Mouse (Mus musculus) retina, embryonic 14.5 days (tissue): ENCODE data around the gene Sidt1.
"Not testable (repeated sequence)": the region's sequence is repeated elsewhere in the genome, so short reads cannot be mapped to it uniquely, and the experiment has no call there.

Experiments
- DNase-seq: peaks from one replicate; pipeline ENCODE4 v3.0.0-alpha.2; 2015; ENCODE audit warnings: low spot score

Gene Sidt1

DNA sequence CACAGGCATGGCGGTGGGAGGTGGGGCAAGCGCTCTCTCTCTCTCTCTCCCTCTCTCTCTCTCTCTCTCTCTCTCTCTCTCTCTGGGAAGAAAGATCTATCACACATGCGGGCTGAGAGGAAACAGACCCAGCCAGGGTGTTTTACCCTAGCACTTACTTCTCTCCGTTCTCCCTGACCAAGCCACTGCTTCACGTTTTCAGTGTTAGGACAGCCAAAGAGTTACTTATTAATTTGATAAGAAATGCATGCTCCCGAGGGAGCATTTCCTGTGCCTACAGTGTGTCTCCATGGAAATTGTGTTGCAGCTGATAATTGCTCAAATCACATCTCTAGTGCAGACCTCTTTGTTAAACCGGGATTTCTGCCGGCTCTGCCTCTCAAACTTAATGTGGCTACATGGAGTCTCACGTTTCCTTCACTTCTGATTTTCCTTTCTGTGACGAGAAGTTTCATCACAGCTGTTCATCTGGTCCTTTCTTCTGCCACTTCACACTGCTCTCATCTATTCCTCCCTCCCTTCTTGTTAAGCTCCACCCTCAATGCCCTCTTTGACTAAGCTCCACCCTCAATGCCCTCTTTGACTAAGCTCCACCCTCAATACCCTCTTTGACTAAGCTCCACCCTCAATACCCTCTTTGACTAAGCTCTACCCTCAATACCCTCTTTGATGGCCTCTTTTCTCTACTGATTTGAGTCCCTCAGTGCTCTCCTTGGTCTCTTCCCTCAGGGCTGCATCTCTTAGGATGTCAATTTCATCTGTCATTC lies 30.7 kb downstream of the Sidt1 start:
- DNase-seq, result no peak

- DNase-seq, result no peak
These were observed 33.4 kb downstream of the Sidt1 start for GRCm38 (mm10) chr16:44299438-44300093.

GRCm38 (mm10) chr16:44293960-44294359 lies 39.0 kb downstream of the Sidt1 start:
- no peak for DNase-seq

- DNase-seq, result not testable (repeated sequence)
These were observed 40.3 kb downstream of the Sidt1 start for GRCm38 (mm10) chr16:44292681-44293080.

- DNase-seq, result no peak
These were observed 43.9 kb downstream of the Sidt1 start for GRCm38 (mm10) chr16:44289004-44289648.

- DNase-seq, result no peak
These were observed 45.5 kb downstream of the Sidt1 start for GRCm38 (mm10) chr16:44287356-44287950.

DNA sequence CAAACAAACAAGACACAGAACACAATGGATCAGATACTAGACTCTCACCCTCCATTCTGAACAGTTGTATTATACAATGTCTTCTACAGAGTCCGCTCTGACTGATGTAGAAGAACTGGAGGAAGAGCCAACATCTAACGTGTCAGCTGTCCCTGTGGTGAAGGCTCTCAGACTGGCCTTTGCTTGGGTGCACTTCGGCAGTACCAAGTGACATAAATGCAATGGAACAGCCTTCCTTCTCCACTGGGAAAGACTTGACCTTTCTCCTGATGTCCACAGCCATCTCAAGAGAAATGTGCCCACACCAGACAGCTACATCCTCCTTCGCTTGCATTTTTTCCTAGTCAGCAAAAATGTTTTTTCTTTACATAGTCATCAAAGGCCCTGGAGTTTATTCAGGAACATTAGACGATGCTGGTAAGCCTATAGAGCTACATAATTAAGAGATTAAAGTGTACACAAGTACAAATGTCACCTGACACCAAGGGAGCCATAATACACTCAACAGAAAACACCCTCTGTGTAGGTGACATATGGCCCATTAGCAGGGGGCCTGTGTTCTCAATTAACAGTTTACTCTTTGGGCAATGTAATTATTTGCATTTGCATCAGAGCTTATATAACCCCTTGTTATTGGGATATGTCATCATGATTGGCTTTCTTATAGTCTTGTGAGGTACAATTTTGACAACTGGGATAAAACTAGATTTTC lies 50.2 kb downstream of the Sidt1 start:
- no peak for DNase-seq

DNA sequence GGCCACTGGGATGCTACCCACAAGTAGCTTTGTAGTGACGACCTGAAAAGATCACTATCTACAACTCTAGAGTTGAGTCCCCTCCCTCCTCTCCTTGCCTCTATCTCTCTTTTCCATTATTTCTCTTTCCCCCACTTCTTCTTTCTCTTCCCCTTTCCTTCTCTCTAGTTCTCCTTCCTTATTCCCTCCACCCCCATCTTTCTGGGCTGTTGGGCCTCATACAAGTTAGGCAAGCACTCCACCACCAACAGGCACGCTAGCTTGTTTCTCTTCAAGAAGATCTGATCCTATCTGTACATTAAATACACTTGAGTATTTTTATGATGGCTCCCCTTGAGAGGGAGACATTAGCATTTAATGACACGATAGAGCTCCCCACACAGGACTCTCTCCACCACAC lies 51.0 kb downstream of the Sidt1 start:
- DNase-seq, result no peak

DNA sequence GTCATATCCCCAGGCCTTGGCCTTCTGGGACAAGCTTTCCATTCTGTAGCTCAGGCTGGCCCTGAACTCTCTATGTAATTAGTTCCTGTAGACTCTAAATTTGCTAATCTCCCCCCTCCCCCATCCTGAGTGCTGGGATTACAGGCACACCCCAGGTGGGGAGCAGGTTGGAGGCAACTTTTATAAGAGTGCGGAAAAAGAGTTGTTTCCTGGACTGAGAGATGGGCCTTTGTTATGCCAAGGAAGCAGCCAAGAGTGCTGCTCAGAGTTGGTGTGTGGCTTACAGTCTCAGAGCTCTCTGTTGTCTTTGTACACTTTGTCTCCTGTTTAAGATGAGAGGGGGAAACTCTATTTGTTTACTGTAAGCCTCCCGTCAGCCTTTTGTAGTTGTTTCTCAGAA lies 52.2 kb downstream of the Sidt1 start:
- no peak for DNase-seq

- no peak for DNase-seq
These were observed 55.8 kb downstream of the Sidt1 start for GRCm38 (mm10) chr16:44277212-44277611.

GRCm38 (mm10) chr16:44271371-44272038 lies 61.5 kb downstream of the Sidt1 start:
- no peak for DNase-seq

DNA sequence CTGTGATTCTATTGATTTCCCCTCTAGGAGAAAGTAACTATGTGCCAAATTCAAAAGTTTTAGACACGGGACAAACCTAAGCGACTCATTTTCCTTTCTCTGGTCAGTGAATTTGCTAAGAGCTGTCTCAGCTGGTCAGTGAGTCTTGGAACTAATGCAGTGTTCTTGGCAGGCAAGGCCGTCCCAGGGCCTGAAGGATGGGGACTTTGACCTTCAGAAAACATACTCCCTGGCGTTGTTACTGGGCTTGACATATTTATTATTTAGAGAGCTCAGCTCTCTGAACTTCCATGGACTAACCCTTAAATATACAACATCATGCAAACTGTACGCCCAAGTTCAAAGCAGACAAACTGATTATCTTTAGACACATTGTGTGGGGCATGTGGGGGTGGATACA lies 62.4 kb downstream of the Sidt1 start:
- DNase-seq, result no peak

DNA sequence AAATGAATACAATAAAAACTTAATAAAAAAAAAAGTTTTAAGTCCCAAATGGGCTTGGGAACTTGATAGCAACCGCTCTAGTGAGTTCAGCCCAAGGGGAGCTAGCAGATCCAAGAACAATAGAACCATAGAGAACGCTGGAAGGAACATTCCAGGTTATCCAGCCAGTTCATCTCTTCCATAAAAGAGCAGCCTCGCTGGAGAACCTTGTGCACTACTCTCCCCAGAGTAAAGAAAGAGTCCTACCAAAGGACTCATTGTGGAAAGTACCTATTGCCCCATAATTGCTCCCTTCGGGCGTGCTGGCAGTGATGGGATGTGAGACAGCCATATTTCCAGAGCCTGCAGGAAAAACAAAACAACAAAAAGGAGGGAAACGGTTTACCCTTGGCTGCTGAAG lies 63.4 kb downstream of the Sidt1 start:
- DNase-seq, result no peak

- no peak for DNase-seq
These were observed 64.3 kb downstream of the Sidt1 start for GRCm38 (mm10) chr16:44268541-44269215.

DNA sequence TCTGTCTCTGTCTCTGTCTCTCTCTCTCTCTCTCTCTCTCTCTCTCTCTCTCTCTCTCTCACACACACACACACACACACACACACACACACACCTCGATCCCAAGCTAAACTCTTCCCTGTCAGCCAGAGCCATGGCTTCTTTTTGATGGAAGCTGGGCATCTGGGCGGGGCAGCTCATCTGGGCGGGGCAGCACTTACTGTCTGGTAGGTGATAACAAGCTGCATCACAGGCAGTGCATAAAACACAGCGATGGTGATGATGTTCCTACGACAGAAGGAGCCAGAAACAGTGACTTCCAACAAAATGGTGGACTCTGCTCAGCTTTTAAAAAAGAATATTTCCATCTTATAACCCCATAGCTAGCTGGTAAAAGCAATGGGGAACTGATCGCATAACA lies 67.4 kb downstream of the Sidt1 start:
- DNase-seq, result no peak

DNA sequence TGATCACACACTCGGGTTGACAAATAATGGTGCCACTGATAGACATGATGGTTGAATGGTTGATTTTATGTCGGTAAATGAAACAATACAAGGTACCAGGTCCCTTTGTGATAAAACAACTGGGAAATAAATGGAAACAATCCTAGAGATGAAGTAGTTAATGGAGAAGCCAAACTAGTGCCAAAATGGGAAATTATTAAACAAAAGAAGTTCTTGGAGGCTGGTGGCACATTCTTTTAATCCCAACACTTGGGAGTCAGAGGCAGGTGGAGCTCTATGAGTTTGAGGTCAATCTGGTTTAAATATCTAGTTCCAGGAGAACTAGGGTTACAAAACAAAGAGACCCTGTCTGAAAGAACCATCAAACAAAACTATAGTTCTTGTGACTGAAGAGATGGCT lies 68.1 kb downstream of the Sidt1 start:
- DNase-seq, result no peak

DNA sequence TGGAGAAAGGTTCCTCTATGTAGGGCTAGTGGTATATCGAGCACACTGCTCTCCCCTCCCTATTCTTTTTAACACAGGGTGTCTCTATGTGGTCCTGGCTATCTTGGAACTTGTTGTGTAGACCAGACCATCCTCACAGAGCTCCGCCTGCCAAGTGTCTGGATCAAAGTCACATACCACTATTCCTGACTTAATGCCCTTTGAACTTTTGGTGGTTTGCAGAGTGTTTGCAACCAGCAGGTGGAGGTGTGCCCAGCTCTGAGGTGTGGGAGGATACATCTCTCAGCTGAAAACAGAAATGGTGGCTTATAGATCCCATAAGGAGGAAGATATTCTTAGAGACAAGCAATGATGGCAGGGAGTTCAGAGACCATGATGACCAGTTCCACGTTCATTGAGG lies 75.5 kb downstream of the Sidt1 start:
- DNase-seq, result no peak

GRCm38 (mm10) chr16:44254698-44255097 lies 78.3 kb downstream of the Sidt1 start:
- DNase-seq, result no peak

DNA sequence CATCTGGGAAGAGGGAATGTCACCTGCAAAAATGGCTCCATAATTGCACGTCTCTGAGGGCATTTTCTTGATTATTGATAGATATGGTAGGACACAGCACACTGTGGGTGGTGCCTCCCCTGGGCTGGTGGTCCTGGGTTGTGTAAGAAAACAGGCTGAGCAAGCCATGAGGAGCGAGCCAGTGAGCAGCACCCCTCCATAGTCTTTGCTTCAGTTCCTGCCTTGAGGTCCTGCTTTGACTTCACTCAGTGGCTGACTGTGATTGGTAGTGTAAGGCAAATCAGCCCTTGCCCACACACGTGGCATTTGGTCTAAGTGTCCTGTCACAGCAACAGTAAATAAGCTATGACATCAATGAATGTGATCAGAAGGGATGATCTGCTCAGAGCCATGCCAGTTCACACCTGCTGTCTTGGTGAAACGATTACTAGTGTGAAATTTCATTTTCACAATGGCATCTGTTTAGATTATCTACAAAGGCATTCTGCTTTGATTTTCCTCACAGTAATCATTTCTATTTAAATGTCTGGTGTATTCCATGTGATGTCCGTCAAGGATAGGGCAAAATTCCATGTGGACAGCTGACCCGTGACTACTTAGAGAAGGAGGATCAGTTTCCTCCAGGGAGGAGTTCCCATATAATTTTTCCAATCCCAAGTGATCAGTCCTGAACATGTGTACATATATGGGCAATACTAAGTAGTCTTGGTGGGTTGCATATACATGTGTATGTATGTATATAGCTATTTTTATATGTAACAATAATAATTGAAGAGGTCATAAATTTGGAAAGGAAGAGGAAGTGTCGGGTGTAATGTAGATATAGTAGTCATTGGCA lies 79.0 kb downstream of the Sidt1 start:
- DNase-seq, result no peak

- no peak for DNase-seq
These were observed 80.3 kb downstream of the Sidt1 start for GRCm38 (mm10) chr16:44252735-44253134.
